Mouse (Mus musculus): Measurements from ENCODE around the gene Thap3. TPM values are rescaled to one million over a fixed set of nuclear protein-coding genes. Genes with fewer than 3 reads are reported as not detected.

Thap3 gene
- total and polyA plus RNA-seq, 2 experiments from 2014 or later: 21.1 to 42.7 TPM

DNA sequence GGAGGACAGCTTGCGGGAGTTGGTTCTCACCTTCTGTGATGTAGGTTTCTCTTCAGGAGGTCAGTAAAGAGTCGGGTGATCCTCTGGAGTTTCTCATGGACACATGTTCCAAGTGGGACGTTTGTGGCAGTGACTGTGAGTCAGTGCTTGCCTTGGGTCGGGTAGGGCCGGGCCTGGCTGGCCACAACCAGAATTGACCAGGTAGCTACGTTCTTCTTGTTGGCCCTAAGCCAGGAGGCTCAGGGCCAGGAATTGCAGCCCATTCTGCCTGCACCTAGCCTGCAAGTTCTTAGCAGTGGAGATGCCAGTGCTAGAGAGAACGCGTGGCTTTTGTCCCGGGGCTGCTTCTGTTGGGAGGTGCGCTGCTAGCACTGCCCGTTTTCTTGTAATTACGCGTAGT, 51.4 kb downstream of the Thap3 start:
- no peak overlapping the region for H3K9ac ChIP-seq (replicated peaks; ENCODE audit: low read length, poor library complexity, severe bottlenecking)
- H3K4me1 ChIP-seq (ENCODE audit: insufficient read depth, low read length): peaks cover 7% of the 10 kb centered on the region; the same call in 1 of the 2 replicates
- H3K36me3 ChIP-seq (ENCODE audit: insufficient read depth, low read length): no peaks in the 10 kb centered on the region
- no peaks in the 10 kb centered on the region for H3K9me3 ChIP-seq (ENCODE audit: low read length)
- H3K4me2 ChIP-seq (ENCODE audit: low read depth, low read length, poor library complexity, severe bottlenecking): no peak overlapping the region
- no peak for ATAC-seq (ENCODE audit: low FRiP score)
- no peak overlapping the region for H3K27ac ChIP-seq (ENCODE audit: low read depth, low read length)
- whole genome bisulfite sequencing: 92% methylated on average over 13 of the region's 13 CpGs
- no peak overlapping the region for H3K4me3 ChIP-seq (ENCODE audit: low read depth, low read length)
- no peaks in the 10 kb centered on the region for H3K27me3 ChIP-seq (ENCODE audit: insufficient read depth, low read length)
- no peak for TF ChIP-seq CTCF (IDR thresholded peaks at IDR 0.05)
- no peak for DNase-seq (ENCODE audit: low spot score)

DNA sequence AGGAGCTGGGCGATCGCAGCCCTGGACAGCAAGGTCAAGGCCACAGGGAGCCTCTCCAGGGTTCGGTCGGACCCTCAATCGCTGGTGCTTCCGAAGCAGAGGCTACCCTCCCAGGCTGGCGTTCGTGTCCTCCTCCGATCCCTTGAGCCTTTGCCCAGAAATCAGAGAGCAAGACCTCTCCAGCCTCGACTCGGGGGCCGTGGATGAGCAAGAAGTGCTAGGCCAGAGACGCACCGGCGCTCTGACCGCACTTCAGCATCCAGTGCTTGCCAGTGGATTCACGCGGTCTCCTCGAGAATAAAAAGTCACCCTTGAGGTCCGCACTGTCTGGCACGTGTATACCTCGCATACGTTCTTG, 54.6 kb downstream of the Thap3 start:
- no peak for DNase-seq (ENCODE audit: low spot score)

DNA sequence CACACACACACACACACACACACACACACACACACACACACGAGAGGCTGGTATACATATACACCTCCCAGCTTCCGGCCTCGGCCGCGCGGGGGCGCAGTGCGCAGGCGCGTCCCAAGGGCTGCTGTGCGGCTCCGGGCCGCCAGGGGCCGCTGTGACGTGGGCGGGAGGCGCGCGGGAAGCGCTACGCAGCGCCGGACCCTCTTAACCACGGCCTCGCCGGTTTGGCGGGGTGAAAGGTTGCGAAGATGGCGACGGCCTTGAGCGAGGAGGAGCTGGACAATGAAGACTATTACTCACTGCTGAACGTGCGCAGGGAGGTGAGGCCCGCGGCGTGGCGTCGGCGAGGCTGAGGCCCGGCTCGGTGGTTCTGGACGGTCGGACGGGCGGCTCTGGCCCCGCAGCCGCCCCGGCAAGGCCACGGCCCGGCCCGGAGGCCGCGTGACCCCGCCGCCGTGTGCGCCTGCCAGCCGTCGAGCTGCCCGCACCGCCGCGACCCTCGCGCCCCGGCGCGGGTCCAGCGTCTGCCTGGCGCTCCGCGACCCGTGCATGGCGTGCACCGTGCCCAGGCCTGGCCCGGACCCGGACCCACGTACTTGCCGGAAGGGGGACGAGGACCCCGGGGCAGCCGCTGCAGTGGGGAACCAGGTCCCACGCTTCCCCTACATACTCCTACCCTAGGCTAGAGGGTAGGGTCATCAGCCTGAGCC, 55.1 kb downstream of the Thap3 start, which contains the start of gene Dnajc11:
TSS of gene Dnajc11 (plus strand) at position 187 of the 710 bp plus-strand sequence.
- peak within 1 kb of the TSS; percentile 100 for H3K4me3 ChIP-seq (ENCODE audit: low read depth, low read length)
- H3K9me3 ChIP-seq (ENCODE audit: low read length): no peaks in the 10 kb centered on the region
- no peaks in the 10 kb centered on the region for H3K36me3 ChIP-seq (ENCODE audit: insufficient read depth, low read length)
- H3K27ac ChIP-seq (ENCODE audit: low read depth, low read length): peak within 1 kb of the TSS; percentile 64
- peaks cover 7% of the 10 kb centered on the region; the same call in 1 of the 2 replicates for H3K4me1 ChIP-seq (ENCODE audit: insufficient read depth, low read length)
- peak; percentile 93 for DNase-seq (ENCODE audit: low spot score)
- H3K9ac ChIP-seq (replicated peaks; ENCODE audit: low read length, poor library complexity, severe bottlenecking): peak within 1 kb of the TSS; percentile 93
- TF ChIP-seq CTCF (IDR thresholded peaks at IDR 0.05): peak; percentile 97
- peak within 1 kb of the TSS; percentile 97 for H3K4me2 ChIP-seq (ENCODE audit: low read depth, low read length, poor library complexity, severe bottlenecking)
- under 1% methylated on average over 52 of the region's 83 CpGs for WGBS
- no peaks in the 10 kb centered on the region for H3K27me3 ChIP-seq (ENCODE audit: insufficient read depth, low read length)
- ATAC-seq (ENCODE audit: low FRiP score): peak; percentile 91

More for the DNA sequence above, 54.6 kb downstream of the Thap3 start:
- Histone ChIP-seq H3K27ac (ENCODE audit: low read depth, low read length) (peak overlapping the region; percentile 64; the same call in 1 of the 2 replicates), H3K27me3 (ENCODE audit: insufficient read depth, low read length) (no peaks in the 10 kb centered on the region), H3K9ac (replicated peaks; ENCODE audit: low read length, poor library complexity, severe bottlenecking) (peak overlapping the region; percentile 93), H3K9me3 (ENCODE audit: low read length) (no peaks in the 10 kb centered on the region), H3K4me2 (ENCODE audit: low read depth, low read length, poor library complexity, severe bottlenecking) (peak overlapping the region; percentile 97), H3K4me3 (ENCODE audit: low read depth, low read length) (peak overlapping the region; percentile 100), H3K36me3 (ENCODE audit: insufficient read depth, low read length) (no peaks in the 10 kb centered on the region), H3K4me1 (ENCODE audit: insufficient read depth, low read length) (peaks cover 7% of the 10 kb centered on the region; the same call in 1 of the 2 replicates)
- TF ChIP-seq CTCF (IDR thresholded peaks at IDR 0.05): no peak
- under 1% methylated on average over 23 of the region's 23 CpGs for WGBS
- ATAC-seq (ENCODE audit: low FRiP score): no peak

Other genes starting within 250 kb of the Thap3 start
- 153 and 177 TPM in 2 replicates for gene Camta1, start 127.1 kb downstream of the Thap3 start, total RNA-seq (2014; rRNA removed)
- gene Camta1, start 127.1 kb downstream of the Thap3 start, polyA plus RNA-seq (2015; fragmentation: Nextera tagmentation; extraction: Ambion mirVana): 130 and 140 TPM in 2 replicates
- gene Dnajc11, start 55.3 kb downstream of the Thap3 start, total RNA-seq (2014; rRNA removed): 83.2 and 88.5 TPM in 2 replicates
- 73.7 and 75.9 TPM in 2 replicates for gene Dnajc11, start 55.3 kb downstream of the Thap3 start, polyA plus RNA-seq (2015; fragmentation: Nextera tagmentation; extraction: Ambion mirVana)
- gene Phf13, start 7.3 kb upstream of the Thap3 start, total RNA-seq (2014; rRNA removed): 17.2 and 18.3 TPM in 2 replicates
- 16.6 and 17.1 TPM in 2 replicates for gene Phf13, start 7.3 kb upstream of the Thap3 start, polyA plus RNA-seq (2015; fragmentation: Nextera tagmentation; extraction: Ambion mirVana)
- 9.0 and 13.2 TPM in 2 replicates for gene Klhl21, start 19.8 kb upstream of the Thap3 start, total RNA-seq (2014; rRNA removed)
- 3.5 and 4.1 TPM in 2 replicates for gene Klhl21, start 19.8 kb upstream of the Thap3 start, polyA plus RNA-seq (2015; fragmentation: Nextera tagmentation; extraction: Ambion mirVana)
- 7.8 and 8.9 TPM in 2 replicates for gene Zbtb48, start 38.7 kb upstream of the Thap3 start, total RNA-seq (2014; rRNA removed)
- gene Zbtb48, start 38.7 kb upstream of the Thap3 start, polyA plus RNA-seq (2015; fragmentation: Nextera tagmentation; extraction: Ambion mirVana): 17.0 and 20.6 TPM in 2 replicates
- gene Tas1r1, start 49.6 kb upstream of the Thap3 start, total RNA-seq (2014; rRNA removed): 0.11 and 1.5 TPM in 2 replicates
- 1.6 TPM in 2 replicates for gene Tas1r1, start 49.6 kb upstream of the Thap3 start, polyA plus RNA-seq (2015; fragmentation: Nextera tagmentation; extraction: Ambion mirVana)
- gene Nol9, start 50.3 kb upstream of the Thap3 start, total RNA-seq (2014; rRNA removed): 22.5 and 27.4 TPM in 2 replicates
- gene Nol9, start 50.3 kb upstream of the Thap3 start, polyA plus RNA-seq (2015; fragmentation: Nextera tagmentation; extraction: Ambion mirVana): 17.5 and 19.0 TPM in 2 replicates
- 17.6 and 33.5 TPM in 2 replicates for gene Plekhg5, start 83.5 kb upstream of the Thap3 start, total RNA-seq (2014; rRNA removed)
- 13.0 and 15.1 TPM in 2 replicates for gene Plekhg5, start 83.5 kb upstream of the Thap3 start, polyA plus RNA-seq (2015; fragmentation: Nextera tagmentation; extraction: Ambion mirVana)
- 0.99 and 2.0 TPM in 2 replicates for gene Tnfrsf25, start 126.9 kb upstream of the Thap3 start, total RNA-seq (2014; rRNA removed)
- 0.38 and 0.49 TPM in 2 replicates for gene Tnfrsf25, start 126.9 kb upstream of the Thap3 start, polyA plus RNA-seq (2015; fragmentation: Nextera tagmentation; extraction: Ambion mirVana)
- 0.22 and 0.42 TPM in 2 replicates for gene Espn, start 163.4 kb upstream of the Thap3 start, total RNA-seq (2014; rRNA removed)
- gene Espn, start 163.4 kb upstream of the Thap3 start, polyA plus RNA-seq (2015; fragmentation: Nextera tagmentation; extraction: Ambion mirVana): 0.22 and 0.53 TPM in 2 replicates
- not detected in 2 replicates for gene Hes2, start 169.9 kb upstream of the Thap3 start, total RNA-seq (2014; rRNA removed)
- gene Hes2, start 169.9 kb upstream of the Thap3 start, polyA plus RNA-seq (2015; fragmentation: Nextera tagmentation; extraction: Ambion mirVana): not detected in 2 replicates
- gene Acot7, start 189.1 kb upstream of the Thap3 start, total RNA-seq (2014; rRNA removed): 228 and 259 TPM in 2 replicates
- 510 and 544 TPM in 2 replicates for gene Acot7, start 189.1 kb upstream of the Thap3 start, polyA plus RNA-seq (2015; fragmentation: Nextera tagmentation; extraction: Ambion mirVana)

All from midbrain, postnatal 0 days (tissue).